Mouse (Mus musculus): Measurements from ENCODE around the gene Henmt1. TPM values are rescaled to one million over a fixed set of nuclear protein-coding genes. Genes with fewer than 3 reads are reported as not detected.

Gene Henmt1
- not detected for total RNA-seq (2022)

GRCm38 (mm10) chr3:108939573-108939972 is at the start of gene Henmt1:
Gene Henmt1 (plus strand): TSS chr3:108939873.
- no peak for DNase-seq (ENCODE audit: low spot score)

GRCm38 (mm10) chr3:108889908-108890307 is 49.8 kb upstream of the Henmt1 start, which contains the start of gene Fndc7:
Gene Fndc7 (minus strand): TSS chr3:108890008.
- no peak for DNase-seq (ENCODE audit: low spot score)

GRCm38 (mm10) chr3:108892080-108892479 is 47.6 kb upstream of the Henmt1 start:
- DNase-seq (ENCODE audit: low spot score), result no peak

- no peak for DNase-seq (ENCODE audit: low spot score)
Measured at GRCm38 (mm10) chr3:108892914-108893313, 46.8 kb upstream of the Henmt1 start.

GRCm38 (mm10) chr3:108898640-108899039 is 41.0 kb upstream of the Henmt1 start:
- no peak for DNase-seq (ENCODE audit: low spot score)

- DNase-seq (ENCODE audit: low spot score), result no peak
Measured at GRCm38 (mm10) chr3:108900147-108900546, 39.5 kb upstream of the Henmt1 start.

- no peak for DNase-seq (ENCODE audit: low spot score)
Measured at GRCm38 (mm10) chr3:108900681-108901080, 39.0 kb upstream of the Henmt1 start.

- no peak for DNase-seq (ENCODE audit: low spot score)
Measured at GRCm38 (mm10) chr3:108902038-108902437, 37.6 kb upstream of the Henmt1 start.

- DNase-seq (ENCODE audit: low spot score), result no peak
Measured at GRCm38 (mm10) chr3:108902934-108903333, 36.7 kb upstream of the Henmt1 start.

- no peak for DNase-seq (ENCODE audit: low spot score)
Measured at GRCm38 (mm10) chr3:108910303-108911080, 29.2 kb upstream of the Henmt1 start.

GRCm38 (mm10) chr3:108911081-108911547 is 28.6 kb upstream of the Henmt1 start:
- DNase-seq (ENCODE audit: low spot score), result peak; percentile 43

GRCm38 (mm10) chr3:108911548-108912413 is 27.9 kb upstream of the Henmt1 start, which contains the start of gene Prpf38b:
Gene Prpf38b (minus strand): TSS chr3:108911727.
- peak; percentile 95 for DNase-seq (ENCODE audit: low spot score)

- no peak for DNase-seq (ENCODE audit: low spot score)
Measured at GRCm38 (mm10) chr3:108915999-108916398, 23.7 kb upstream of the Henmt1 start.

GRCm38 (mm10) chr3:108916857-108917256 is 22.8 kb upstream of the Henmt1 start:
- DNase-seq (ENCODE audit: low spot score), result no peak

GRCm38 (mm10) chr3:108917986-108918385 is 21.7 kb upstream of the Henmt1 start:
- DNase-seq (ENCODE audit: low spot score), result no peak

- DNase-seq (ENCODE audit: low spot score), result no peak
Measured at GRCm38 (mm10) chr3:108918852-108919251, 20.8 kb upstream of the Henmt1 start.

GRCm38 (mm10) chr3:108920442-108921070 is 19.1 kb upstream of the Henmt1 start:
- no peak for DNase-seq (ENCODE audit: low spot score)

GRCm38 (mm10) chr3:108921822-108922221 is 17.9 kb upstream of the Henmt1 start:
- DNase-seq (ENCODE audit: low spot score), result no peak

GRCm38 (mm10) chr3:108925677-108926076 is 14.0 kb upstream of the Henmt1 start:
- no peak for DNase-seq (ENCODE audit: low spot score)

GRCm38 (mm10) chr3:108926308-108926707 is 13.4 kb upstream of the Henmt1 start:
- DNase-seq (ENCODE audit: low spot score), result no peak

- no peak for DNase-seq (ENCODE audit: low spot score)
Measured at GRCm38 (mm10) chr3:108933557-108933956, 6.1 kb upstream of the Henmt1 start.

- DNase-seq (ENCODE audit: low spot score), result no peak
Measured at GRCm38 (mm10) chr3:108938691-108939090, 982 bp upstream of the Henmt1 start.
